16 mouse cellular contexts compared by ENCODE assay signal in the genomic region with DNA sequence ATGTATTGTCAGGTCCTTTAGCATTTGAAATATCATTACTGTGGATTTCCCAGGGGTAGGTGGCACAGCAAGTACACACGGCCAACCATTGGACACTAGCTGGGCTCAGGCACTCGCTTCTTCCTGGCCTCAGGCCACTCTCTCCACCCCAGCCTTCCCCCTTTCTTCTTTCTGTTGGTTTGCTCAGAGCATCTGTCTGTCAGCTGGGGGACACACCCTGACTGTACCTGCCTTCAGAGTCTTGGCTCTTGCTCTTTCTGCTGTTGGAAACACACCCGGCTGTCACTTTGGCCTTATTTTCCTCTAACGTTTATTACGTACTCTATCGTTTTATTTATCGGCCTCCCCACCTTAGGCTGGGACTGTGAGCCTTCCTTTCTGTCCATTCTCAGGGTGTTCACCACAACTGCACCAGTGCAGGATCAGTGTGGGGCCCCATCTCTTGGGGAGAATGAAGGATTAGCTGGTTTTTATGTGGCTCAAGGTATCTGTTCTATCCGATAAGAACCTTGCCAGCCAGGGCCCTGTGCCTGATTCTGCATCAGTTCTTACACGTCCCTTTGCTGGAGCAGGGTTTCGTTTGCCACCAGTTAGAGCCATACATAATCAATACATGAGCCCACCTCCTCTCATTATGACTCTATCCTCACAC.
A peak's percentile ranks its signal among the peaks of the same experiment; 100 is the strongest.
DNase-seq lines count a peak whose midpoint lies in the region; ATAC-seq and TF ChIP-seq lines count a peak whose summit lies in the region.
"Had no signal": no experiment of that assay in that cellular context is flagged by ENCODE, and none has a peak within 500 bp of the region (broad histone marks: within the 10 kb centered on the region; RNA-seq: fewer than 3 reads in every experiment).

No protein-coding gene starts in this region.

- WGBS in forebrain, embryonic 11.5 days, result 57% methylated on average over 10 of the region's 10 CpGs
- 67% methylated on average over 10 of the region's 10 CpGs for WGBS in forebrain, embryonic 12.5 days
- WGBS in hindbrain, embryonic 12.5 days, result 54% methylated on average over 10 of the region's 10 CpGs
- 57% methylated on average over 10 of the region's 10 CpGs for WGBS in liver, postnatal 0 days (ENCODE audit: insufficient replicate concordance)
- 60% methylated on average over 10 of the region's 10 CpGs for WGBS in lung, postnatal 0 days
- 70% methylated on average over 10 of the region's 10 CpGs for WGBS in kidney, embryonic 16.5 days

- peaks cover 4% of the 10 kb centered on the region; the same call in 1 of the 2 replicates for H3K4me1 ChIP-seq in forebrain, embryonic 11.5 days (replicated peaks; ENCODE audit: control insufficient read depth, insufficient read depth, low read length)
- peaks cover 29% of the 10 kb centered on the region for H3K4me1 ChIP-seq in forebrain, embryonic 12.5 days
- H3K4me1 ChIP-seq in MEL (ENCODE audit: control insufficient read depth in 1 of 2, insufficient read depth in 2 of 2, low read length in 2 of 2), result no peaks in the 10 kb centered on the region
- peaks cover 26% of the 10 kb centered on the region for H3K4me1 ChIP-seq in hindbrain, embryonic 12.5 days
- peaks cover 6% of the 10 kb centered on the region; the same call in 1 of the 2 replicates for H3K4me1 ChIP-seq in liver, postnatal 0 days (ENCODE audit: insufficient read depth)
- no peaks in the 10 kb centered on the region for H3K4me1 ChIP-seq in lung, postnatal 0 days (ENCODE audit: insufficient read depth, low read depth, low read length)
- peaks cover 16% of the 10 kb centered on the region for H3K4me1 ChIP-seq in kidney, embryonic 16.5 days (ENCODE audit: insufficient read depth, low read length)

- no peak overlapping the region for H3K27ac ChIP-seq in forebrain, embryonic 11.5 days (ENCODE audit: low read depth, low read length)
- H3K27ac ChIP-seq in forebrain, embryonic 12.5 days, result no peak overlapping the region
- no peak overlapping the region for H3K27ac ChIP-seq in MEL (ENCODE audit: control insufficient read depth, low read depth, low read length)
- H3K27ac ChIP-seq in hindbrain, embryonic 12.5 days, result peak overlapping the region; percentile 37
- H3K27ac ChIP-seq in liver, postnatal 0 days (ENCODE audit: low read depth), result peak overlapping the region; percentile 55
- no peak overlapping the region for H3K27ac ChIP-seq in lung, postnatal 0 days (ENCODE audit: low read length)
- H3K27ac ChIP-seq in kidney, embryonic 16.5 days (ENCODE audit: low read length), result no peak overlapping the region
- H3K27ac ChIP-seq: embryonic facial prominence, embryonic 15.5 days; hindbrain, embryonic 15.5 days; limb, embryonic 13.5 days had no signal

- no peak for TF ChIP-seq POLR2A in MEL (IDR thresholded peaks at IDR 0.05; ENCODE audit: control insufficient read depth in 1 of 2, insufficient read depth in 1 of 2, low read depth in 1 of 2, low read length in 2 of 2, poor library complexity in 1 of 2)

- no peaks in the 10 kb centered on the region for H3K36me3 ChIP-seq in forebrain, embryonic 11.5 days (ENCODE audit: control insufficient read depth, insufficient read depth, low read length)
- no peaks in the 10 kb centered on the region for H3K36me3 ChIP-seq in forebrain, embryonic 12.5 days (replicated peaks)
- no peaks in the 10 kb centered on the region for H3K36me3 ChIP-seq in MEL (ENCODE audit: control insufficient read depth in 1 of 2, insufficient read depth in 2 of 2, low read length in 2 of 2)
- no peaks in the 10 kb centered on the region for H3K36me3 ChIP-seq in hindbrain, embryonic 12.5 days
- H3K36me3 ChIP-seq in liver, postnatal 0 days (replicated peaks; ENCODE audit: insufficient read depth, low read length), result no peaks in the 10 kb centered on the region
- H3K36me3 ChIP-seq in lung, postnatal 0 days (ENCODE audit: insufficient read depth, low read length), result no peaks in the 10 kb centered on the region
- no peaks in the 10 kb centered on the region for H3K36me3 ChIP-seq in kidney, embryonic 16.5 days (ENCODE audit: insufficient read depth, low read length)
- H3K36me3 ChIP-seq: embryonic facial prominence, embryonic 15.5 days; G1E; hindbrain, embryonic 15.5 days; limb, embryonic 13.5 days had no signal

- DNase-seq in forebrain, embryonic 11.5 days (ENCODE audit: low spot score), result peak; percentile 53
- peak; percentile 6 for DNase-seq in MEL (ENCODE audit: low read depth, low spot score)
- DNase-seq in liver, postnatal 0 days, result no peak
- no peak for DNase-seq in lung, postnatal 0 days (ENCODE audit: low spot score)
- DNase-seq in adrenal gland, adult (ENCODE audit: inconsistent age in 2 of 2, low spot score in 1 of 2), result no peak
- DNase-seq: adrenal gland, adult 2 months; cerebellum, adult 2 months; gastrocnemius, postnatal 14 days; thymus, postnatal 36 days had no signal

- H3K4me3 ChIP-seq in forebrain, embryonic 11.5 days (ENCODE audit: low read depth, low read length), result no peak overlapping the region
- H3K4me3 ChIP-seq in forebrain, embryonic 12.5 days (replicated peaks), result no peak overlapping the region
- no peak overlapping the region for H3K4me3 ChIP-seq in MEL (ENCODE audit: control insufficient read depth in 1 of 2, insufficient read depth in 1 of 2, low read depth in 2 of 2, low read length in 2 of 2)
- H3K4me3 ChIP-seq in hindbrain, embryonic 12.5 days, result no peak overlapping the region
- H3K4me3 ChIP-seq in liver, postnatal 0 days (ENCODE audit: low read depth, low read length), result no peak overlapping the region
- no peak overlapping the region for H3K4me3 ChIP-seq in lung, postnatal 0 days (ENCODE audit: low read depth, low read length)
- no peak overlapping the region for H3K4me3 ChIP-seq in kidney, embryonic 16.5 days (ENCODE audit: low read length)
- H3K4me3 ChIP-seq: embryonic facial prominence, embryonic 15.5 days; hindbrain, embryonic 15.5 days; limb, embryonic 13.5 days had no signal

- H3K9ac ChIP-seq in forebrain, embryonic 11.5 days (ENCODE audit: low read length), result no peak overlapping the region
- H3K9ac ChIP-seq in forebrain, embryonic 12.5 days, result no peak overlapping the region
- no peak overlapping the region for H3K9ac ChIP-seq in MEL (ENCODE audit: control insufficient read depth, low read depth, low read length, poor library complexity, severe bottlenecking)
- no peak overlapping the region for H3K9ac ChIP-seq in hindbrain, embryonic 12.5 days
- no peak overlapping the region for H3K9ac ChIP-seq in liver, postnatal 0 days (replicated peaks)
- H3K9ac ChIP-seq in lung, postnatal 0 days (replicated peaks; ENCODE audit: low read depth), result no peak overlapping the region
- no peak overlapping the region for H3K9ac ChIP-seq in kidney, embryonic 16.5 days (replicated peaks; ENCODE audit: low read length)
- H3K9ac ChIP-seq: embryonic facial prominence, embryonic 15.5 days; hindbrain, embryonic 15.5 days; limb, embryonic 13.5 days had no signal

- TF ChIP-seq RAD21 in MEL (IDR thresholded peaks at IDR 0.05; ENCODE audit: low read depth, low read length), result no peak

- TF ChIP-seq EP300 in MEL (IDR thresholded peaks at IDR 0.05; ENCODE audit: low read depth in 1 of 2, low read length in 2 of 2), result no peak
- peak; percentile 69; the same call in 1 of the 2 replicates for TF ChIP-seq EP300 in liver, postnatal 0 days (IDR thresholded peaks at IDR 0.05; ENCODE audit: low read depth)
- TF ChIP-seq EP300 in lung, postnatal 0 days (IDR thresholded peaks at IDR 0.05), result no peak

- no peak overlapping the region for H3K4me2 ChIP-seq in forebrain, embryonic 11.5 days (ENCODE audit: low read depth, low read length, severe bottlenecking)
- no peak overlapping the region for H3K4me2 ChIP-seq in forebrain, embryonic 12.5 days
- no peak overlapping the region for H3K4me2 ChIP-seq in hindbrain, embryonic 12.5 days (replicated peaks)
- peak overlapping the region; percentile 24; the same call in 1 of the 2 replicates for H3K4me2 ChIP-seq in liver, postnatal 0 days (ENCODE audit: low read depth, low read length)
- H3K4me2 ChIP-seq in lung, postnatal 0 days (replicated peaks; ENCODE audit: low read depth, low read length), result no peak overlapping the region
- H3K4me2 ChIP-seq in kidney, embryonic 16.5 days (replicated peaks; ENCODE audit: low read depth, low read length), result no peak overlapping the region; the same call in 1 of the 2 replicates
- H3K4me2 ChIP-seq: embryonic facial prominence, embryonic 15.5 days; hindbrain, embryonic 15.5 days; limb, embryonic 13.5 days had no signal

- H3K9me3 ChIP-seq in forebrain, embryonic 11.5 days (ENCODE audit: control insufficient read depth, low read length), result no peaks in the 10 kb centered on the region
- H3K9me3 ChIP-seq in forebrain, embryonic 12.5 days, result no peaks in the 10 kb centered on the region
- H3K9me3 ChIP-seq in MEL (replicated peaks; ENCODE audit: insufficient read depth, low read length), result no peaks in the 10 kb centered on the region
- no peaks in the 10 kb centered on the region for H3K9me3 ChIP-seq in hindbrain, embryonic 12.5 days (replicated peaks)
- no peaks in the 10 kb centered on the region for H3K9me3 ChIP-seq in liver, postnatal 0 days (ENCODE audit: low read length)
- H3K9me3 ChIP-seq in lung, postnatal 0 days (ENCODE audit: low read length), result no peaks in the 10 kb centered on the region
- H3K9me3 ChIP-seq in kidney, embryonic 16.5 days (ENCODE audit: low read length), result no peaks in the 10 kb centered on the region
- H3K9me3 ChIP-seq: embryonic facial prominence, embryonic 15.5 days; hindbrain, embryonic 15.5 days; limb, embryonic 13.5 days had no signal

- no peaks in the 10 kb centered on the region for H3K79me2 ChIP-seq in MEL (ENCODE audit: control insufficient read depth, insufficient read depth, low read length, poor library complexity)

- H3K27me3 ChIP-seq in forebrain, embryonic 11.5 days (ENCODE audit: control insufficient read depth, insufficient read depth, low read length), result no peaks in the 10 kb centered on the region
- peaks cover 10% of the 10 kb centered on the region for H3K27me3 ChIP-seq in forebrain, embryonic 12.5 days
- H3K27me3 ChIP-seq in MEL (ENCODE audit: control insufficient read depth in 1 of 2, insufficient read depth in 2 of 2, low read length in 2 of 2), result no peaks in the 10 kb centered on the region; a peak in 1 of 4 replicates
- H3K27me3 ChIP-seq in hindbrain, embryonic 12.5 days, result no peaks in the 10 kb centered on the region
- H3K27me3 ChIP-seq in liver, postnatal 0 days (ENCODE audit: insufficient read depth, low read length), result no peaks in the 10 kb centered on the region
- H3K27me3 ChIP-seq in lung, postnatal 0 days (replicated peaks; ENCODE audit: insufficient read depth, low read length), result no peaks in the 10 kb centered on the region
- H3K27me3 ChIP-seq in kidney, embryonic 16.5 days (ENCODE audit: insufficient read depth, low read length), result no peaks in the 10 kb centered on the region
- H3K27me3 ChIP-seq: embryonic facial prominence, embryonic 15.5 days; hindbrain, embryonic 15.5 days had no signal

- no peak for TF ChIP-seq CTCF in MEL (IDR thresholded peaks at IDR 0.05 in 2 of 3, conservative IDR thresholded peaks at IDR 0.05 in 1 of 3; ENCODE audit: control insufficient read depth in 1 of 3, insufficient read depth in 1 of 3, low read depth in 2 of 3, low read length in 3 of 3, poor library complexity in 1 of 3, severe bottlenecking in 1 of 3)
- no peak for TF ChIP-seq CTCF in liver, postnatal 0 days (IDR thresholded peaks at IDR 0.05; ENCODE audit: low read depth)
- TF ChIP-seq CTCF in lung, postnatal 0 days (IDR thresholded peaks at IDR 0.05), result no peak

- 0 out of 2 replicates have a peak, but pooled peaks have one; percentile 31 for ATAC-seq in forebrain, embryonic 11.5 days (replicated peaks; ENCODE audit: low FRiP score)
- no peak for ATAC-seq in forebrain, embryonic 12.5 days (ENCODE audit: low FRiP score)
- ATAC-seq in hindbrain, embryonic 12.5 days (ENCODE audit: low FRiP score), result no peak; the same call in 1 of the 2 replicates
- ATAC-seq in liver, postnatal 0 days, result peak; percentile 76
- no peak for ATAC-seq in lung, postnatal 0 days
- ATAC-seq in kidney, embryonic 16.5 days (ENCODE audit: low FRiP score, low TSS enrichment), result no peak; the same call in 1 of the 2 replicates

Comparison
In these comparisons a context has a peak if more than half of its experiments do, and no peak if none do; other contexts are left out.
1. ATAC-seq: peak in forebrain, embryonic 11.5 days (single experiment) and liver, postnatal 0 days (single experiment); none in forebrain, embryonic 12.5 days (single experiment), hindbrain, embryonic 12.5 days (single experiment), lung, postnatal 0 days (single experiment) and kidney, embryonic 16.5 days (single experiment).
2. DNase-seq: peak in forebrain, embryonic 11.5 days (single experiment) and MEL (single experiment); none in liver, postnatal 0 days (single experiment), lung, postnatal 0 days (single experiment) and adrenal gland, adult (0 of 2).
3. H3K27ac ChIP-seq: peak in hindbrain, embryonic 12.5 days (single experiment) and liver, postnatal 0 days (single experiment); none in forebrain, embryonic 11.5 days (single experiment), forebrain, embryonic 12.5 days (single experiment), MEL (single experiment), lung, postnatal 0 days (single experiment) and kidney, embryonic 16.5 days (single experiment).